Mouse (Mus musculus) kidney, postnatal 25 days (tissue): ENCODE data around the gene Pdgfd.
A peak's percentile ranks its signal among the peaks of the same experiment; 100 is the strongest.

Source experiments
- DNase-seq, 2 experiments: peaks; one replicate each; pipeline ENCODE4 v3.0.0; 2021; ENCODE audit warnings: mixed read lengths in 2 of 2

Gene Pdgfd

DNA sequence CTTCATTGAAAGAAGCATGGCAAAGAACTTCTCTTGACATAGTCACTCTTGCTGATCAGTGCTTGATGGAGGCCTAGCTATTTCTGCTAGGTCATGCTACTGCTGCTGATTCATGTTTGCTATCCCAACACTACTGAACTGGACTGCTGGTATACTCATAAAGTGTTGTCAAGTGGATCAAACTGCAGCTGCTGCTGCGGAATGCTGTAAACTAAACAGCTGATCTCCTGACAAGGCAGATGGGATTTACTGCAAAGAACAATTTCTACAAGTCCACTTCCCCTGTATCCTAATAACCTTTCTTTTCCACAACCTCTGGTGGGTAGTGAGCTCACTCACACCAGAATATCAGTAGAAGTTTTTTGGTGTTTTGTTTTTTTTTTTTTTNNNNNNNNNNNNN is 148.7 kb downstream of the Pdgfd start:
- no peak for DNase-seq

DNA sequence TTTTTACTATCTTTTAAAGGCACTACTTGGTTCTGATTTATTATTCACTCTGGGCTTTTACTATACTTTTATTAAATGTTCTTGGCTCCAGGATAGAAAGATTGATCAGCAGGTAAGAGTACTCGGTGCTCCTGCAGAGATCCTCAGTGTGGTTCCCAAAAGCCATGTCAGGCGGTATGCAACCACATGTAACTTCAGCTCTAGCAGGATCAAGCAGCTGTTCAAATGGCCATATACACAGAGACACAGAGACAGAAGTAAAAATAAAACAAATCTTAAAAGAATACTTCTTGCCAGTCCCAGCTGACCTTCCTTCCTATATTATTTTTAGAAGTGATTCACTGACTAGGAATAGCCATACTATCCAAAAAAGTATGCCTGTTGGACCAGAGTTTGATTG is 157.0 kb downstream of the Pdgfd start:
- DNase-seq, result no peak

DNA sequence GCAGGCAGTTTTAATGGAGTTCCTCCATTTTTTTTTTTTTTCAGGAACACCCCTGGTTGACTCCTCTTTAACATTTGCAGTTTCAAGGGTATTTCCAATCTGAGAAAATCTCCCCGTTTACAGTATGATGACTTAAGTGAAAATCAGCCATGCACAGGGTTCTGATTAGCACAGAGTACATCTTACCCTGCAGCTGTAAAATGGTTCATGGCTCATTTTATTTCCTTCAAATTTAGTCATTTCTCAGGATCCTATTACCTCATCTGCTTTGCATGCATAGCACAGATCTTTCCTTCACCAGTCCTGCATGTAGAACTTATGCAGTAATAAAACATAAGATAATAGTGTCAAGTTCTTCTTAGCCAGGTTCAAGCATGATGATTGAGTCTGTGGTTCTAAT is 165.1 kb downstream of the Pdgfd start:
- DNase-seq, result no peak

DNA sequence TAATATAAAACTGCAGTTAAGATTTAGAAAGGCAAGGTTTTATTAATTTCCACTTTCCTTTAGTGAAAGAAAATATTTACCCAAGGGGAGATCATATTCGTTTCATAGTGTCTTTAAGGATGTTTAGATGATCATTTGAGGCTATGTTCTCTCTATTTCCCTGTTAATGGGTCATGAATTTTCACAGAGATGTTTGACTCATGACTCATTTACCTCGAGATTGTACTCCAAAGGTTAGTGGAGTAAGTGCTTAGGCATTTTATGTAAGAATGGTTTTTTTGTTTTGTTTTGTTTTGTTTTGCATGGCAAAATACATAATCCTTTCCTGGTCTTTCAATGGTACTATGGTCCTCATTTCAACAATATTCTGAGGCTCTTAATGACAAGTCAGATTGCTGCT is 167.9 kb downstream of the Pdgfd start:
- no peak for DNase-seq

DNA sequence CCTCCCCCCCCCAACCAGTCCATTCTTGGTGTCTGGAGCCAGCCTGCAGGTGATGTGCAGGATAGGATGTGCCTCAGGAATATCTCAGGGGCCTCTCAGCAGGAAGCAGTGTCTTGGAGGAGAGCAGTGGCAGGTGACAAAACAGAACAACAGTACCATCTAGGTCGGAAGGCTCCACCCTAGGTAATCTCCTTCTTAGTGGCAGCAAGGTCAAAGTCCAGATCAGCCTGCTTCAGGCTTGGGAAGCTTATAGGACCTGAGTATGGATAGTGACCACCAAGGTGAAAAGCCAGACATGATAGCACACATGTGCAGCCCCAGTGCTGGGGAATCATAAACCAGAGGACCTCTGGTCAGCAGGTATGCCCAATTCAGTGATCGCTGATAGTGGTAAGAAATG is 169.5 kb downstream of the Pdgfd start:
- no peak for DNase-seq

DNA sequence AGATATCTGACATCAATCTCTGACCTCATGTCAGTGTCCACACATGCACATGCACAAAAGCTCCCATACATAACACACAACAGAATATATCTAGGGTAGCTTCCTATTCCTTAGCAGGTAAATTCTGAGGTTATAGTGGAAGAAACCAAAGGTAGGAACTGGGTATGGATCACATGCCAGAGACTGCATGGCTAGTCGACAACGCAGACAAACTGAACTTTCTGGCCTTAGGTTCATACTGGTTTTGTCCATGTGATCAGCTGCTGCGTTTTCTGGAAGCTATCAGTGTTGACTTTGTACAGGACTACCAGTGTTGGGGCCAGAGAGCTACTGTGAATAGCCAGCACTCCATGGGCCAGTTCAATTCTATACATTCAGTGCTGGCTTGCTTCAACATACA is 170.0 kb downstream of the Pdgfd start:
- DNase-seq, result no peak

DNA sequence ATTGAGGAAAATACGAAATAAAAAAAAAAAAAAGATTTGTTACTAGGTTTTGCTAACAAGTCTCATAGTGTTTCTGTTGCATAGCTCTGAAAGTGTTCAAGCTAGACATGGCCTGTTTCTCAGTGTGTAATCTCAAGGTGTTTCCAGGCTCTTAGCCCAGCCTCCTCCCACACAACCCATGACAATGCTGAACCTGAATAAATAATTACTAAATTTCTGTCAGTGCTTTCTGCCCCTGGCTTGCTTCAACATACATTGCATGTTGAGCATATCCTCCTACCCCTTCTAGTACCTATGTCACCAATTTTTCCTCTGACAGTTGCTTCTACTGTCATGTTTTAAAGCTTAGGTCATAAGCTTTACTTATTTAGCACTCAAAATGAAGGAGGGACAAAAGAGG is 171.0 kb downstream of the Pdgfd start:
- DNase-seq, result no peak

DNA sequence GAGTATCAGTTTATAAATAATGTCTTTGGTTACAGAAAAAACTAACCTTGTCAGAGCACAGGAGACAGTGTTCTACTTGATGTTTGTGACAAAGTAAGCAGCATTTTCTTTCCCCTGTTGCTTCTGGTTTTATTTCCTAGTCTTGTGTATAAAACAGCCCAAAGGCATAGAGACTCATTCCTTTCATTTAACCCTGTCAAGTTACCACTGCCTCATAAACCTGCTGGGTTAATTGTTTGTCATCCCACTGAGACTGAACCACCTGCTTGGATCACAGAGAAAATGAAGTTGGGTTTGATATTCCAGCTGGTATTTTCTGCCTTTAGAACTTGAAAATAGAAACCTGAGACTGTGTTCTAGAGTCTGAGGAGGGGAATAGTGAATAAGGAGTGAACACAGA is 172.4 kb downstream of the Pdgfd start:
- DNase-seq, result no peak

DNA sequence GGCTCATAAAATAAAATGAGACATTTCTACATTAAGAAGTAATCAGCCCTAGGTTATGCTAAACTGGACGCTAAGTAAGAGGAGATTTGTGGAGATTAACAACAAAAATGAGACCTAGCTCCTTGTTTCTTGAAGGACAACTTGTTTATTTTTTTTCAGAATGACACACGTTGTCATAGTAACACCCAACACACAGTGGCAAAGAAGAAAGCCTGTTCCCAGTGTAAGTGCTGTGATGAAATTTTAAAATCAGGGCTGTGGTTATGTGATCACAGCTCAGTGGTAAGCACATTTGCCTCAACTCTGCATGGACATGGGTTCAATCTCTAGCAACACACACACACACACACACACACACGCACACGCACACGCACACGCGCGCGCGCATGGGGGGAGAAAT is 174.5 kb downstream of the Pdgfd start:
- DNase-seq, result no peak

DNA sequence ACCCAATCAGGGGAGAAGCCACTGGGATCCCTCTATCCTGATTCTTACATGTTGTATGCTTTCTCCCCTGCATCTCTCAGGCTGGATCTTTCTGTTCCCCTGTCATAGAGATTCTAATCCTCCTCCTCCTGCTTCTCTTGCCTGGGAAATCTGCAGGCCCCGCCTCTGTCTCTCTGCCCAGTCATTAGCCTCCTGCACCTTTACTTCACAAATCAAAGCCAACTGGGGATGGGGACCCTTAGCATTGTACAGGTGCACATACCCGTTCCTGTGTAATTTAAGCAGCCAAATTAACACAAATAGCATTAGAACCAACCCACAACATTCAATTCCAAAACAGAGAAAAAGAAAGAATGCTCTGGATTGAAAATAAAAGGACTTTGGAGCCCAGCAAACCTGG is 176.1 kb downstream of the Pdgfd start:
- DNase-seq, result no peak

DNA sequence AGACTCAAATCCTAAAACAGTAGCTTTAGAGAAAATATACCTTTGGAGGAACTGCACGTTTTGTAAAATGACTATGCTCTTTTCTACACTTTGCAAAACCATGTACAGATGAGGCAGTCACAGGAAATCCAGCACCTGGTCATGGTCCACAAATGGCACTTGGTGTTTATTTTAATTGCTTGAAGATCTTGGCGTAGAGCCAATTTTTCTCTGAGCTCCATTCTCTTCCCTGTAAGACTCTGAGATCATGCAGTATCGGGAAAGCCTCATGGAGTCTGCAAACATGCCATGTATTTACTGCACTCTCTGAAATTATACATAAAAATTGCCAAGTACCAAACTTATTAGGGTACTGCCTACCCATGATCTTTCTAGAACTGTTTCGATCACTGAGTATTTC is 176.5 kb downstream of the Pdgfd start:
- peak in 1 of 2 experiments; percentile 6 for DNase-seq

DNA sequence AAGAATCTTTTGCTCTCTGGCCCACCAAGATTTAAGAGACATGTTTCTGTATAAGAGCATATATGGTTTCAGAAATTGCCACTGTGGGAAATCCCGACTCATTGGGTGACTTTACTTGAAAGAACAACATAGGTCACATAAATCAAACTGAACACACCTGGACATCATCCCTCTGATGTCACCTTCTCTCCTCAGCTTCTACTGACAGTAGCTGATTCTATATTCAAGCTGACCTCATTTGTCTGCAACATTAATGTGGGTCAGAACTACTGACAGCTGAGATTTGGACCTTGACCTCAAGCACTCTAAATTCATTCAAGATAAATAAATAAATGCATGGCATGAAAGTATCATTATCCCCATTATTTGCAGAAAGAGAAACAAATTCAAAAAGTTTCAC is 177.0 kb downstream of the Pdgfd start:
- DNase-seq, result no peak

DNA sequence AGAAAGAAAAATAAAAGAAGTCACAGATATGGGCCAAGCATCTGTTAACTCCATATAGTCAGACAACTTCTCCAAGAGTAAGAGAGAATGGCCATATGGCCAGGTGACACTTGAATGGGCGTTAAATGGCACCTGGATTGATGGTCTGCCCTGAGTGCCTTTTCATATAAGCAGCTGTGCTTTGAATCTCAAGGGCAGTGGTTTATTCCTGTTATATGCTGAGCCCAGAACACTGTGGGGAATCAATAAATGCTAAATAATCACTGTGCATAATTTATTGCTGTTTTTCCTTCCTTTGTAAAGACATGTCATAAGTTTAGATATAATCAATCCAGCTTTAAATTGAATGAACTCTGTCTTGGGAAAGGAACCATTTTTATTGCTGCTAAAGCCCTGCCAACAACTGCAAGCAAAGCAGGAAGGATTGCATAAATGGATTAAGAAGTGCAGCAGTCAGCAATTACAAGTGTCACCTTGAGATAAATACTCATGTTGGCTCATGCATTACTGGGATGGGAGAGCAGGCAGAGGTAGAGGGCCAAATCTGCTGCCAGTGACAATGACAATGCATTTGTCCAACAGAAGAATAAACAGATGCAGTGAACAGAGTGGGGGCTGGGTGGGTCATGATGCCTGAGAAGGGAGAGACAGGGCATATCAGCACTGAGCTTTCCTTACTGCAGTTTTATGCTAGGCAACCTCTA is 185.0 kb downstream of the Pdgfd start:
- no peak for DNase-seq

DNA sequence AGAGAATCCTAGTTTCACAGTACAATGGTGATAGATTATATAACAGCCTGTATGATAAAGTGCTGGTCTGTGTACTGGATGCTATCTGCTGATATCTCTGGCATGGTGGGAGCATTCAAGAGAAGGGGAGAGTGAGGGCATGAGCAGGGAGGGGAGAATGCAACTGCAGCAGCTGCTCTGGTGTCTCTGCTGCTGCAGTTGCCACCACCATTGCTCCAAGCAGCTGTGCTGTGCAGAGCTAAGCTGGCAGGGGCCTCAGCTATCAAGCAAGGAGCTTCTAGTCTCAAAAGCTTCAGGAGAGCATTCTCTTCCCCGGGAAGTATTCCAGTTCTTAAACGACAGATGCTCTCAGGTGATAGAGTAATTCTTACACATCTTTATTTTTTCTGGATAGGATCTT is 192.4 kb downstream of the Pdgfd start:
- DNase-seq, result no peak

DNA sequence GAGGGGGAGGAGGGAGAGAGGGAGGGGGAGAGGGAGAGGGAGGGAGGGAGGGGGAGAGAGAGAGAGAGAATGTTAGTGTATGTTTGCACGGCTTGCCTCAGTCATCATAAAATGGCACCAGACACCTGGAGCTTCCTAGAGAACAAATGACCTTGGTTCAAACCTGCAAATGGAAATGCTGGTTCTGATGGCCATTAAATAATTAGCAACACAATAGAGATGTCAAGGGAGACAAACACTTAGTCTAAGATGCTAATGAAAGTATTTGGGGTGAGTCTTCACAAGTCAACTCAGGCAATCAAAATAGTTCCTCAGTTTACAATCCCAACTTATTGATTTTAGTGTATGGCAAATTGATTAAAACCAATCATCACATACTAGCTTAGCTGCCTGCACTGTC is 198.2 kb downstream of the Pdgfd start:
- no peak for DNase-seq

DNA sequence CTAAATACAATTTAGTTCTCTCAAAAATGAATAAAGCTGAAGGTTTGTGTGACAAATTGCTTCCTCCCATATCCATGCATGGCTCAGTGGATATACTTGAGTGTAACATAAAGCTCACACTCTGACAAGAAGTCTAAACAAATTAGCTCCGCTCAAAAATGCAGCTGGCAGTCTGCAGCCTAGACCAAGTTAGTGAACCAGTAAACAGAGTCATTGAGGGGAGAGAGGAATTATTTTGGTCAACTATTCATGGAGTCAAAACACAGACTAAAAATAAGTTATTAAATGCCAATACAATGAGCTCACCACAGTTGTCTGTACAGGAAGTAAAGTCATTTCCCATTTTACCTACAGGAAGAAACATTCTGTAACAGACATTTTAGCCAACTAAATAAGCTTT is 233.4 kb downstream of the Pdgfd start:
- no peak for DNase-seq

DNA sequence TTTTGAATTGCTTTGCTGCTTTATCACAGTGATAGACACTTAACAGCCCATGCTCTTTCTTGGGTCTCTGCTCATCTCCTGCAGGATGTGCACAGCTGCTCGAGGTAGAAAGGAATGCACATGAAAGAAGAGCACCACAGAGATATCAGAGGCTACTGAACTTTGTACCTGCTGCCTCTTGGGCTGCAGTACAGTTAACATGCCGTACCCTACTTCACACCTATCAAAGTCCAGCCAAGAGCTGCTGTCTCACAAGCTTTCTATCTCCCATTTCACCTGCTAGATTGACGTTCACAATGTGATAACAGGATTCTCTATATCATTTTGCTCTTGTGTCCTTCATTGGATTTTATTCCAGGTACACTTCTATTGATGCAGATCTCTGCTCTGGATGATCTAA is 238.2 kb downstream of the Pdgfd start:
- DNase-seq, result no peak

DNA sequence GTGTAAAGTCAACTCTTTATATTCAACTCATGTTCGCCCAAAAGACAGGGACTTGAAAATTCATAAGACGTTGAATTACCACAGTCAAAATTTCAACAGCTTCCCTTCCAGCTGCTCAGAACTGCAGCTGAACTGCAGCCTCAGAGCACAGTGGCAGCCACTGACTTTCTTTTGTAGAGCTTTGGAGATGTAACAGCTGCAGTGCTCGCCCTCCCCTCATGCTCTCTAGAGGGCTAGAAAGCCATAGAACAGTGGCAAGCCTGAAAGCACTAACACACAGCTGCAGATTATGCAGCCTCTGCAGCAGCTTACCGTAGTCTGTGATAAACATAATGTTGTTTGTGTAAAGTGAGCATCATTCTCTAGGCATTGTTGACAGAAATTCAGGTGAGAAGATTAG is 239.6 kb downstream of the Pdgfd start:
- DNase-seq, result no peak

DNA sequence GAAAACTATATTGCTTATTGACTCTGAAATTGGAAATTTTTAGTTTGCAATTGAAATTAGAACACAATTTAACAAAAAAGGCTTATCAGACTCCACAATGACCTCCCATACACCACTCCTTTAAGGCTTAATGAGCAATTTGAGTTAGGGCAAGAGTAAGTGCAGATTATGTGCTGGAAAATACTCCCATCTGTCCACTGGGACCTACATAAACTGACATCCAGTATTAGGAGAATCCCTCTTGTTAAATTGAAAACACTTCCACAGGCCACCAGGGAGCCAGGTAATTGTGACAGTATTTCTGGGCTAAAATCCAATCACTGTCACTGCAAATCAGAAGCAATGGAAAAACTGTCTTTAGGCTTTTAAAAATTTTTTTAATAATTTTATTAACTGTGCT is 256.2 kb downstream of the Pdgfd start:
- DNase-seq, result no peak
